Mouse (Mus musculus) olfactory bulb, adult 2 months (tissue): Measurements from ENCODE around the gene Asic2. TPM values are rescaled to one million over a fixed set of nuclear protein-coding genes. Genes with fewer than 3 reads are reported as not detected.

ENCODE experiments used
- H3K27ac ChIP-seq: fragments of 200-500 bp; 2 replicates; pipeline ENCODE4 v1.5.1; 2012; ENCODE audit warnings: low read depth, low read length; ENCODE audit not compliant: insufficient read depth
- H3K4me1 ChIP-seq: fragments of 200-500 bp; 2 replicates; pipeline ENCODE4 v1.6.1; 2012; ENCODE audit warnings: low read length; ENCODE audit not compliant: control insufficient read depth, insufficient read depth
- H3K4me3 ChIP-seq: fragments of 200-500 bp; 2 replicates; pipeline ENCODE4 v1.5.1; 2012; ENCODE audit warnings: mild to moderate bottlenecking, low read depth, low read length, moderate library complexity; ENCODE audit not compliant: insufficient read depth
- CTCF ChIP-seq: fragments of 200-500 bp; IDR thresholded peaks from 2 replicates; pipeline ENCODE4 v1.5.1; 2012; ENCODE audit warnings: low read depth, mild to moderate bottlenecking, low read length, moderate library complexity; ENCODE audit not compliant: insufficient read depth
- POLR2A ChIP-seq: fragments of 200-500 bp; IDR thresholded peaks from 2 replicates; pipeline ENCODE4 v1.6.1; 2012; ENCODE audit warnings: mild to moderate bottlenecking, low read depth, low read length, moderate library complexity; ENCODE audit not compliant: insufficient read depth
- WGBS: fragments of 180-500 bp; shearing (Covaris S2); methylation state at CpG from one replicate; pipeline ENCODE4 v1.1.7; 2018; 5-methylcytosine and 5-hydroxymethylcytosine counted together
- polyA plus RNA-seq: library from polyadenylated mRNA; stranded (reverse); fragments of >200 nt; gene quantifications from 2 replicates; pipeline ENCODE4 v1.2.4, GENCODE M21; 2012; ENCODE audit warnings: low replicate concordance; ENCODE audit not compliant: missing spikeins, insufficient read depth, insufficient read length

The Asic2 gene
- polyA plus RNA-seq, 1 experiment, result not detected

GRCm38 (mm10) chr11:81055446-81056145 lies 912.7 kb downstream of the Asic2 start:
- WGBS, result 50% methylated on average over 12 of the region's 12 CpGs
- TF ChIP-seq CTCF, result no peak
- TF ChIP-seq POLR2A, result no peak
- H3K4me3 ChIP-seq, result no peak overlapping the region
- peak overlapping the region; percentile 69 for H3K27ac ChIP-seq
- peaks cover 28% of the 10 kb centered on the region for H3K4me1 ChIP-seq

GRCm38 (mm10) chr11:81053826-81054225 lies 914.4 kb downstream of the Asic2 start:
- TF ChIP-seq CTCF (no peak), POLR2A (no peak)
- no peak overlapping the region for H3K4me3 ChIP-seq
- 67% methylated on average over 8 of the region's 8 CpGs for WGBS
- peaks cover 30% of the 10 kb centered on the region for H3K4me1 ChIP-seq
- no peak overlapping the region for H3K27ac ChIP-seq

- H3K27ac ChIP-seq, result no peak overlapping the region
- TF ChIP-seq CTCF (no peak), POLR2A (no peak)
- no peak overlapping the region for H3K4me3 ChIP-seq
- H3K4me1 ChIP-seq, result peaks cover 5% of the 10 kb centered on the region
- 48% methylated on average over 3 of the region's 3 CpGs for WGBS
Observed at GRCm38 (mm10) chr11:81041671-81042070, 926.6 kb downstream of the Asic2 start.

- TF ChIP-seq CTCF (no peak), POLR2A (no peak)
- WGBS, result 81% methylated on average over 5 of the region's 5 CpGs
- H3K4me1 ChIP-seq, result peaks cover 8% of the 10 kb centered on the region
- no peak overlapping the region for H3K4me3 ChIP-seq
- H3K27ac ChIP-seq, result no peak overlapping the region
Observed at GRCm38 (mm10) chr11:81039976-81040375, 928.3 kb downstream of the Asic2 start.

- Histone ChIP-seq H3K4me3 (no peak overlapping the region), H3K4me1 (peaks cover 3% of the 10 kb centered on the region), H3K27ac (no peak overlapping the region)
- TF ChIP-seq CTCF, result no peak
- TF ChIP-seq POLR2A, result no peak
- WGBS, result 79% methylated on average over 3 of the region's 3 CpGs
Observed at GRCm38 (mm10) chr11:81032151-81032550, 936.1 kb downstream of the Asic2 start.

GRCm38 (mm10) chr11:81014776-81015175 lies 953.5 kb downstream of the Asic2 start:
- WGBS, result 97% methylated on average over 8 of the region's 8 CpGs
- TF ChIP-seq CTCF (no peak), POLR2A (no peak)
- Histone ChIP-seq H3K4me3 (no peak overlapping the region), H3K27ac (no peak overlapping the region), H3K4me1 (no peaks in the 10 kb centered on the region)

- Histone ChIP-seq H3K4me3 (no peak overlapping the region), H3K4me1 (peaks cover 4% of the 10 kb centered on the region; the same call in 1 of the 2 replicates), H3K27ac (no peak overlapping the region)
- WGBS, result 93% methylated on average over 6 of the region's 6 CpGs
- TF ChIP-seq POLR2A (no peak), CTCF (no peak)
Observed at GRCm38 (mm10) chr11:81013501-81013900, 954.8 kb downstream of the Asic2 start.

- no peak for TF ChIP-seq POLR2A
- no peak for TF ChIP-seq CTCF
- WGBS, result 63% methylated on average over 7 of the region's 7 CpGs
- peaks cover 4% of the 10 kb centered on the region; the same call in 1 of the 2 replicates for H3K4me1 ChIP-seq
- no peak overlapping the region for H3K27ac ChIP-seq
- no peak overlapping the region for H3K4me3 ChIP-seq
Observed at GRCm38 (mm10) chr11:81010766-81011165, 957.5 kb downstream of the Asic2 start.

GRCm38 (mm10) chr11:81009366-81009765 lies 958.9 kb downstream of the Asic2 start:
- no peak overlapping the region for H3K4me3 ChIP-seq
- TF ChIP-seq CTCF, result no peak
- no peak for TF ChIP-seq POLR2A
- WGBS, result 58% methylated on average over 12 of the region's 12 CpGs
- H3K4me1 ChIP-seq, result peaks cover 4% of the 10 kb centered on the region; the same call in 1 of the 2 replicates
- no peak overlapping the region for H3K27ac ChIP-seq

- TF ChIP-seq CTCF (no peak), POLR2A (no peak)
- Histone ChIP-seq H3K27ac (no peak overlapping the region), H3K4me3 (no peak overlapping the region), H3K4me1 (peaks cover 8% of the 10 kb centered on the region; the same call in 1 of the 2 replicates)
- 85% methylated on average over 2 of the region's 2 CpGs for WGBS
Observed at GRCm38 (mm10) chr11:81005831-81006230, 962.4 kb downstream of the Asic2 start.
